Mouse (Mus musculus) lung, adult 10 weeks (tissue): ENCODE measurements around the gene Gatad2a. TPM values are rescaled to one million over a fixed set of nuclear protein-coding genes. Genes with fewer than 3 reads are reported as not detected.

Experiments used
- polyA plus RNA-seq: library from polyadenylated mRNA; stranded (reverse); fragments of 350-450 nt; fragmentation: Illumina TruSeq; extraction: RNeasy Lipid Tissue Mini Kit (QIAGEN cat#74804); gene quantifications from one replicate; pipeline ENCODE4 v1.2.3, GENCODE M21; 2014; ENCODE audit warnings: low read depth, low replicate concordance; ENCODE audit not compliant: insufficient read depth

The Gatad2a gene
- polyA plus RNA-seq, result 24.1 TPM

GRCm38 (mm10) chr8:69995776-69996588, at the start of gene Gatad2a:
Gene Gatad2a (minus strand): TSS chr8:69996384.

GRCm38 (mm10) chr8:70042583-70043455, 46.6 kb upstream of the Gatad2a start, which contains the start of the genes Mau2 and Sugp1:
Gene Mau2 (minus strand): TSS chr8:70042734.
Gene Sugp1 (plus strand): TSS chr8:70042813.

GRCm38 (mm10) chr8:69902163-69903062, 93.8 kb downstream of the Gatad2a start, which contains the start of the genes Tssk6, Ndufa13 and Yjefn3:
Gene Tssk6 (plus strand): TSS chr8:69902184.
Gene Ndufa13 (minus strand): TSS chr8:69902558.
Gene Yjefn3 (minus strand): TSS chr8:69902712.

GRCm38 (mm10) chr8:69887289-69888243, 108.6 kb downstream of the Gatad2a start, which contains the start of gene Cilp2:
Gene Cilp2 (minus strand): TSS chr8:69887687.

Other genes starting within 250 kb of the Gatad2a start
- gene Zfp963, start 246.4 kb downstream of the Gatad2a start, polyA plus RNA-seq, result 4.0 TPM
- not detected for gene Gm20422, start 221.5 kb downstream of the Gatad2a start, polyA plus RNA-seq
- gene Atp13a1, start 205.2 kb downstream of the Gatad2a start, polyA plus RNA-seq, result 13.8 TPM
- 11.1 TPM for gene Zfp866, start 205.2 kb downstream of the Gatad2a start, polyA plus RNA-seq
- gene Gmip, start 187.7 kb downstream of the Gatad2a start, polyA plus RNA-seq, result 12.9 TPM
- gene Lpar2, start 174.0 kb downstream of the Gatad2a start, polyA plus RNA-seq, result 1.1 TPM
- gene Pbx4, start 163.9 kb downstream of the Gatad2a start, polyA plus RNA-seq, result 2.6 TPM
- gene Cilp2, start 108.7 kb downstream of the Gatad2a start, polyA plus RNA-seq, result 0.38 TPM
- gene Tssk6, start 94.2 kb downstream of the Gatad2a start, polyA plus RNA-seq, result 0.35 TPM
- 137 TPM for gene Ndufa13, start 93.8 kb downstream of the Gatad2a start, polyA plus RNA-seq
- 2.1 TPM for gene Yjefn3, start 93.7 kb downstream of the Gatad2a start, polyA plus RNA-seq
- gene Mau2, start 46.4 kb upstream of the Gatad2a start, polyA plus RNA-seq, result 17.0 TPM
- 13.9 TPM for gene Sugp1, start 46.4 kb upstream of the Gatad2a start, polyA plus RNA-seq
- gene Tm6sf2, start 76.5 kb upstream of the Gatad2a start, polyA plus RNA-seq, result 1.8 TPM
- not detected for gene Hapln4, start 87.1 kb upstream of the Gatad2a start, polyA plus RNA-seq
- gene Ncan, start 124.5 kb upstream of the Gatad2a start, polyA plus RNA-seq, result not detected
- 20.7 TPM for gene Nr2c2ap, start 134.9 kb upstream of the Gatad2a start, polyA plus RNA-seq
- 15.4 TPM for gene Rfxank, start 142.8 kb upstream of the Gatad2a start, polyA plus RNA-seq
- gene Borcs8, start 143.1 kb upstream of the Gatad2a start, polyA plus RNA-seq, result 30.0 TPM
- gene Mef2b, start 143.3 kb upstream of the Gatad2a start, polyA plus RNA-seq, result 0.18 TPM
- 27.7 TPM for gene Tmem161a, start 176.0 kb upstream of the Gatad2a start, polyA plus RNA-seq
- gene Slc25a42, start 215.9 kb upstream of the Gatad2a start, polyA plus RNA-seq, result 5.3 TPM
- gene Sugp2, start 237.8 kb upstream of the Gatad2a start, polyA plus RNA-seq, result 14.4 TPM
- gene Armc6, start 238.1 kb upstream of the Gatad2a start, polyA plus RNA-seq, result 8.7 TPM